Mouse (Mus musculus) frontal cortex, postnatal 25 days (tissue): Measurements from ENCODE around the gene Tsga10ip.
"Not testable (repeated sequence)": the region's sequence is repeated elsewhere in the genome, so short reads cannot be mapped to it uniquely, and the experiment has no call there.

Experiments
- DNase-seq, 2 experiments: peaks; one replicate each; pipeline ENCODE4 v3.0.0; 2022; ENCODE audit warnings: low spot score in 2 of 2

The Tsga10ip gene

DNA sequence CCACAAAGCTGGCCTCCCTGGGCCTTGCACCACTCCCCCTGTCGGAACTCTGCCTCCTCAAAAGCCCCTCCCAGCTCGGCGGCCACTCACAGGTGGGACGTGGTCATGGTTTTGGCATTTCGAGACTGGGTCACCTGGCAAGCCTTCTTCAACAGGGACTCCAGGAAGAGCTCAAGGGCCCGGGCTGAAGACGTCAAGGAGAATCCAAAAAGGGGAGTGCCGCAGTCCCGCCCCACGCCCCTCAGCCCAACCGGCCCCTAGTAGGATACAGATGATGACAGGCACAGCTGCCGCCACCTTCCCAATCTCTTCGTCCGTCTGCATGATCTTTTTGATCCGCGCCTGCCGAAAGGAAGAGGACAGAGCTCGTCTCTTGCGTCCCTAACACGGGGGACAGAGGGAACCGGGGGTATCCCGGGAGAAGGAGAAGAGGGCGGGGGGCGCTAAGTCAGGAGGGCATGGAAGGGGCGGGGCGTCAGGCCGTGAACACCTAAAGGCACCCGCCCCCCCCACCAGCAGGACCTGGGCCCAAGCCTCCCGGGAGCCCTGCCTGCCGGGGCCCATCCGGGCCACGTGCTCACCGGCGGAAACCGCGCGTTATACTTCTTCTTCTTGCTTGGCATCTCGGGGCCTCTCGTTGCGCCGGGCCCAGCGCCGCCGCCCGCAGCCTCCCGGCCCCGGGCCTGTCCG, 21.9 kb upstream of the Tsga10ip start:
- DNase-seq: peak in 1 of 2 experiments; percentile 45

DNA sequence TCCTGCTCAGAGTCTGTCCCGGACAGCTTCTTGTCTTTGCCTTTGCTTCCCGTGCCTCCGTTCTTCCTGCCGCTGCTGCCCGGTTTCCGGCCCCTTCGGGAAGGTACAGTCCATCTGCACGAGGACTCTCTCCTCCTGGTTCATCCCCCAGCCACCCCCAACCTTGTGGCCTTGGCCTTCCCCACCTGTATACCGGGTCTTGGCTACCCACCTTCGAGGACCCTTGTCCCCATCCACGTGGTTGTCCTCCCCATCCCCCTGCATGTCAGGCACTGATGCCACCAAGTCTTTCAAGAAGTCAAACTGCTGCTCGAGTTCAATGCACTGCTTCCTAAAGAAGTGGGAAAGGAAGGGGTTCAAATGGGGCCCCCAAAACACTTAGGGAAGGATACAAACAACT, 21.2 kb upstream of the Tsga10ip start:
- no peak for DNase-seq

DNA sequence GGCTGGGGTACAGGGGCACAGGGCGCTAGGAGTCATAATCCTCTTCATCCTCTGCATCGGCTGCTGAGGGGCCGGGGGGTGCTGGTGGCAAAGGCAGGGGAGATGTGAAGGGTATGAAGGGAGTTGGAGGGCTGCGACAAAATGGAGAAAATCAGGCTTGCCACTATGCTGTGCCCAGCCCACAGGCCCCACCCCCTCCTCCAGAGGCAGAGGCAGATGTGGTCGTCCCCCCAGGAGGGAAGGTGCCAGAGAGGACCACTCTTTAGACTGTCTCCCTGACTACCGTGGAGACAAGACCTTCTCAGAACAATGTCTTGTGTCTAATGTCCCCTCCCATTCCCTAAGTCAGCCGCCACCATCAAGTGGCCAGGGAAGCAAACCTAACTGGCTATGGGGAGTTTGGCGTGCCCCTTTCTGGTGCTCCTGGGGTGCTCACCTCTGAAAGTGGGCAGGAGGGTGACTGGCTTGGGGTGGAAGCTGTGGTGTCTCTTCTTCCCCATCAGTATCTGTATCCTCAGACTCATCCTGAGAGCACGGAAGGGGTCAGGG, 20.6 kb upstream of the Tsga10ip start:
- DNase-seq: no peak

DNA sequence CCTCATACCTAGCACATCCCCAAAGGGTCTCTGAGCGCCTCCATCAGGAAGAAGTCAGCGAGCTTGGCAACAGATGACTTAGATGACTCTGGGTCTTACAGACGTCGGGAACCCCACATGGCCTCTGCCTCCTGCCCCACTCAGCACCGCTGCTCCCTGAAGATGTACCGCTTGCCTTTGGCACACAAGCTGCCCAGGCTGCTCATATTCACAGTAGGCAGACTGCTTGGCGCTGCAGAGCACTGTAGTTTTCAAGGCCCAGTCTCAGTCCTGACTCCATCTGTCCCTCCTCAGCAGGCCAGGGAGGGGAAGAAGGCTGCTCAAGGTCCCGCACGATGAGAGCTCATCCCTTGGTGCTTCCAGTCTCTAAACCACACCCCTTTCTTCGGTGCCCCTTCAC, 19.9 kb upstream of the Tsga10ip start:
- DNase-seq: no peak

DNA sequence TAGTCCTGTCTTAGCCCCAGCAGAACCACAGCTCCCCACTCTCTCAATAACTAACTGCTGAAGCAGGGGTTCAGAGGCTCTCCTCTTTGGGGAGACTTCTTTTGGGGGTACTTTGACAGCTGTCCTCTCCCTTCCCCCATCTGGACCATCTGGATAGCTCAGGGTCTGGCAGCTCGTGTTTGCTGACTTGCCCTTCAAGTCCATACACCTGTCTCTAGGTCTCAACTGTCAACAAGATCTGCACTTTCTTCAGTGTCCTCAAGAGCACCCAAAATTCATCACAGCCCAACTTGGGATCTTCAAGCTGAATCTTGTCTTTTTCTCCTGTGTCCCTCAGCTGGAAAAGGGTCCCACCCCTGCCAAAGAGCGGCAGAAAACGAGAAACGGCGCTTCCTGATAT, 19.5 kb upstream of the Tsga10ip start:
- DNase-seq: no peak

DNA sequence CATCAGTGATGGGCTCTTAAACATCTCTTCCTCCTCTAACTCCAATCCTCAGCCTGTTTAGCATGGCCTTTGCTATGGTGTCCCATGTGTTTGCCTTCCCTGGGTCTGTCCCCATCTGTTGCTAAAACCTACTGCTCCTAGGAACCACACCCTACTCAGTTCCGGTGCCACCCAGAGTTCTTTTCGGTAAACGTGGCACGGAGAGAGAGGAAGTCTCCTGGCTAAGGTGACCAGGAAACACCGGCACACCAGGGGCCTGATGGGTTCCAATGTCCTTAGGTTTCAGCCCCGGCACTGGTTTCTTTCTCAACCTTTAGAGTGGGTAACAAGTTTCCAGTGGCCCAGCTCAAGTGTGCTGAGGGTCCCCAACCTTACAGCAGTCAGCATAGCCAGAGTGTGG, 18.3 kb upstream of the Tsga10ip start:
- DNase-seq: no peak

DNA sequence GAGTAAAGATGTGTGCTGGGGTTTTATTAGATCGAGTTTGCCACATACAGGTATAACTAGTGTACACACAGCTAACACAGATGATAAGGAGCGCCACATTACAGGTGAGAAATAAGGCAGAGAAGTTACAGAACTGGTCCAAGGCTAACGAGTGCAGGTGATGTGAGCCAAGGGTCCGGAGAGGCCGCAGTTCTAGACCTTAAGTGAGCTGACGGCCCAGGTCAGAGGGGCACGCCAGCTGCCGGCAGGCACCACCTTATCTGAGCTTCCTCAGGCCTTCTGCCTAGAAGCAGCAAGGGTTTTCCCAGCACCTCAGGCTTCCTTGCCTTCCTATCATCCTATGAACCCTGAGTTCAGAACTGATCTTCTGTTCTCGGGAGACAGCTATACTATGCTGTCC, 17.3 kb upstream of the Tsga10ip start:
- no peak for DNase-seq

DNA sequence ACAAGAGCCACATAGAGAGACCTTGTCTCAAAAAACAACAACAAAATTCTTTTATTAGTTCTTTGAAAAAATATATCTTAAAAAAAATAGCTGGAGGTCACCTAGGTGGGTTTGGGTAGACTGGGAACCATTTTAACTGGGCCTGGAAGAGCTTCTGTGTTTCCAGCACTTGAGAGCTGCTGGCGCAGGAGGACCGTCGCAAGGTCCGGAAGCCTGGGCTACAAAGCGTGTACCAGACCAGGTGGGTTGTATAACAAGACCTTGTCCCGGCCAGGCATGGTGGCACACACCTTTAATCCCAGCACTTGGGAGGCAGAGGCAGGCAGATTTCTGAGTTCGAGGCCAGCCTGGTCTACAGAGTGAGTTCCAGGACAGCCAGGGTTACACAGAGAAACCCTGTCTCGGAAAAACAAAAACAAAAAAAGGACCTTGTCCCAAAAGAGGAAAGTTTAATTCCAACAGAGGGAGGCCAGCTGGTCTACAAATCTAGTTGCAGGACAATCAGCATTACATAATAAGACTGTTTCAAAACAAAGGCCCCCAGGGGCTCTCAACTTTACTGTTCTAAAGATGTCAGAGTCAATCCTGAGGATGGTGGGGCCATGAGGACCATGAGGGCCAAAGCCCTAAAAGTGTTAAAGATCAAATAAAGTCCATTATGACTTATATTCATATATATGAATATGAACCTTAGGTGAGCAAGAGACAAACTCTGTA, 16.6 kb upstream of the Tsga10ip start:
- DNase-seq: no peak

DNA sequence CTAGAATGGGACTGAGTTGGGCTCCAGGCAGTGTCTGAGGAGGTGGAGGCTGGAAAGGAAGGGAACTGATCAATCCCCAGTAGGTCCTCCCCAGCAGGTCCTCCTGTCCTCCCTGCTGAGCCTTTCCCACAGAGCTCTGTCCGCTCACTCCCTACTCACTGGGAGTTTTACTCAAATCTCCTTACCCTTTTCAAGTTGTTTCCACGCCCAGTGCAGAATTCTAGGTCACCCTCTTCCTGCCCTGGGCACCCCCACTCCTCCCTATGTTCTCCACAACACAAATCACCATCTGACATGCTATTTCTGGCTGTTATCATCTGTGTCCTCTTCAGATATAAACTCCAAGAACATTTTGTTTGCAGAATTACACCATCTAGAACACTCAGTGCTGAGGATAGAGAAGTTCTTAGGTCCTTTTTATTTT, 12.2 kb upstream of the Tsga10ip start:
- DNase-seq: no peak

DNA sequence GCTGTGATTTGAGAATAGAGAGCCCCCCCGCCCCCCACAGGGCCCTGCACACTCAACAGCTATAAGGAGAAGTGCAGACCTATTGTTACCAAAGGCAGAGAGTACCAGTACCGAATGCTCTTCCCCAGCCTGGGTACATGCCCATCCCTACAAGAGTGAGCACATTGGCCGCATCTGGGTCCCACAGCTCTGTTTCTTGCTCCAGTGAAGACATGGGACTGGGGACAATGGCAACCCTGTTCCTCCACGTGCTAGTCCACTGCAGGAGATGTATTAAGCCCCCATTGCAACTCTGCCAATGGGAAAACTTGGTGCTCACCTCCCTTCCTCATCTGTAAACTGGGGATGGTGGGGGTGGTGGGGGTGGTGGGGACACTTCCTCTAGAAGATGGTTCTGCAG, 11.5 kb upstream of the Tsga10ip start:
- no peak for DNase-seq

DNA sequence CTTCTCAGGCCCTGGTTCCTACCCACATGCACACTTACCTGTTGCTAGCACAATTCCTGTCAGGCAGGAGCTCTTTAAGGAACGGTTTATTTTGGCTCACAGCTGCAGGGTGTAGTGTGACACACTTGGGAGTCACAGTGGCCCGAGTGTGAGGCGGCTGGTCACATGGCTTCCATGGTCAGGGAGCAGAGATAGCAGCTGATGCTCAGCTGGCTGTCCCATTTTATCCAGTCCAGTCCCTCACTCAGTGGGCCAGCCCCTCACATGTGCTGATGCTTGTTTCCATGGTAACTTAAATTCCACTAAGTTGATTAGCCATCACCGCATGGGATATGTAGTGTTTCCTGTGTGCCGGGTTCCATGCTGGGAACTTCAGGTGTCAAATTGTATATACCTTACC, 9.6 kb upstream of the Tsga10ip start:
- DNase-seq: no peak

DNA sequence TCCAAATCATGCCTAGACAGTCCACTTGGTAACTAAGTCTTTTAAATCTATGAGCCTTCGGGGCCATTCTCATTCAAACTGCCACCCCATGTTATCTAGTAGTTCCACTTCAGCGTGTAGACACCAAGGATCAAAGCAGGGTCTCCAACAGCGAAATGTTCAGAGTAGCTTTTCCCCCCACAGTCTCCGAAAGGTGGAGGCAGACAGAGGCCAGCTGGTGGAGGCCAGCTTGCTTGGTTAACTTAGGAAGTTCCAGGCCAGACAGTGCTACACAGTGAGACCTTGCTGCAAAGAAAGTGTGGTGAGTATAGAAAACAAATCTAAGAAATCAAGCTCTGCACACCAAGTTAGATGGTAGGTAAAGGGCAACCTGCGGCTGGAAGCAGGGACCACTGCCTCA, 8.3 kb upstream of the Tsga10ip start:
- DNase-seq: no peak

DNA sequence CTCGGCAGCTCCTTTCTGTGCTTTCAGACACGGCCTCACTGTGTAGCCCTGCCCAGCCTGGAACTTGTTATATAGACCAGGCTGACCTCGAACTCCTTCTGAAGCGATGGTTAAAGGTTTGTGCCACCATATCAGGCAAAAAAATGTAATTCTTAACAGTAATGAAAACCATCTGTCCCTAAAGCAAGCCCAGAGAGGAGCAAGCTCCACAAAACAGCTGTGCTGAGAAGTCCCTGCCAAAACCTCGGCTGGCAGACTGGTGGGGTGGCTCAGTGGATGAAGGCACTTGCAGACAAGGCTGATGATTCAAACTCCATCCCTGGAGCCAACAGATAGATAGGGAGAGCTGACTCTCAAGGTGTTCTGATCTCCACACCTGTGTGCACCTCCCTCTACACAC, 6.7 kb upstream of the Tsga10ip start:
- DNase-seq: no peak

DNA sequence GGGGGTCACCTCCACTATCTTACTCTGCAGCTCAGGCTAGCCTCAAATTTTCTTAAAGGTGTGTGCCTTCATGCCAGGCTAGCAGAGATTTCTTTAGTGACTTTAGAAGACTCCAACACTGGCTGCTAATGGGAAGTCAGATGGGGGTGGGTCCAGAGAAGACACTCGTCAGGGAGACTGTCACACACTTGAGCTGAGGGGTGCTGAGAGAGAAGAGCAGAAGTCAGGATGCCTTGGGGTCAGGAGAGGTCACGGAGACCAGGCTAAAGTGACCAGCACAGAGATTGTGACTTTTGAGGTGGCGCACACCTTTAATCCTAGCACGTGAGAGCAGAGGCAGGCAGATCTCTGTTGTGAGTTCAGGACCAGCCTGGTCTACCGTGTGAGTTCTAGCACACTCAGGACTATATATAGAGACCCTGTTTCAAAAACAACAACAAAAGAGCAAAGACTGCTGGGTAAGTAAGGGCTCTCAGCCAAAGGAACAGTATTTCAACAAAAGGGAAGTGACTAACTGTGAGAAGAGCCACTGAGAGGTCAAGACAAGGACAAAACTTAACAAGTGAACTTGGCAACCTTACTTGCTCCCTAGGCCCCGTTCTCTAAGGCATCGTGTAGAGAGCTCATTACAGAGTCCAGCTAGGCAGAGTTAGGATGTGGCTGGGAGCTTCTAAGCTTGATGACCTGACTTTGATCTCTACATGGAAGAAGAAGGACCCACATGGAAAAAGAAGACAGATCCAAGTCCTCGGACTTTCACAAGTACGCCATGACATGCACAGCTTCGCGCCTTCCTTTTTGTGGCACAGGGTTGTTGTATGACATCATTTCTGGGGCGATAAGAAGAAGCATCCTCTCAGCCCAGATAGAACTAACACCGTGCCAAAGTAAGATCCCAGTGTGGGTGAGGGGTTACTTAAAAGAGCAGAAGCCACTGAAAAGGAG, 6.0 kb upstream of the Tsga10ip start:
- no peak for DNase-seq

DNA sequence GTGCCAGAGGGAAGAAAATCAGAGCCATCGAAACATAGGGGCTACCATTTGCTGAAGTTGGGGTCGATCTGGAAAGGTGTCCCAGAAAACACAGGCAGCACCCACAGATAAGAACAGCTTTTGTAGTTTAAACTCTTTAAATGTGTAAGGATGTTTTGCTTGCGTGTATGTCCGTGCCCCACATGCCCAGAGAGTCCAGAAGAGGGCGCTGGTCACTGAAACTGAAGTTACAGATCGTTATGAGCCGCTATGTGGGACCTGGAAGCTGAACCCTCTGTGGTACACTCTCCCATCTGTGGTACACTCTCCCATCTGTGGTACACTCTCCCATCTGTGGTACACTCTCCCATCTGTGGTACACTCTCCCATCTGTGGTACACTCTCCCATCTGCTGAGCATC, 4.8 kb upstream of the Tsga10ip start:
- DNase-seq: no peak

DNA sequence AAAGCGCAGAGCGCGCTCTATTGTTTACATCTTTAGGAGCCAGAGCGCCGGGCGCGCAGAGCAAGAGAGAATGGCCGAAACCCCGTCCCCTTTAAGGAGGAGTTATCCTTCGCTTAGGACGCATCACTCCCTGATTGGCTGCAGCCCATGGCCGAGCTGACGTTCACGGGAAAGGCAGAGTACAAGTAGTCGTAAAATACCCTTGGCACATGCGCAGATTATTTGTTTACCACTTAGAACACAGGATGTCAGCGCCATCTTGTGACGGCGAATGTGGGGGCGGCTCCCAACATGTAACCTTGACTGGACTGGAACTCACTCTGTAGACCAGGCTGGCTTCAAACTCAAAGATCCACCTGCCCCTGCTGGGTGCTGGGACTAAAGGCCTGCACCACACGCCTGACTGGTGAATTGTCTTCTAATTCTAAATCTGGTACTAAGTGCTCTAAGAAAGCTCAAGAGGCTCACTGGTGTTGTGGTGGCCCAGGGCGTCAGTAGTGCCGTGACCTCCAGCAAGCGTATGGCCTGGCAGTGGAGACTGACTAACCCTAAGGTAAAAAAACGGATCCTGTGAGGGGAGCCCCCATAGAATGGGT, 4.3 kb upstream of the Tsga10ip start:
- not testable (repeated sequence) for DNase-seq

DNA sequence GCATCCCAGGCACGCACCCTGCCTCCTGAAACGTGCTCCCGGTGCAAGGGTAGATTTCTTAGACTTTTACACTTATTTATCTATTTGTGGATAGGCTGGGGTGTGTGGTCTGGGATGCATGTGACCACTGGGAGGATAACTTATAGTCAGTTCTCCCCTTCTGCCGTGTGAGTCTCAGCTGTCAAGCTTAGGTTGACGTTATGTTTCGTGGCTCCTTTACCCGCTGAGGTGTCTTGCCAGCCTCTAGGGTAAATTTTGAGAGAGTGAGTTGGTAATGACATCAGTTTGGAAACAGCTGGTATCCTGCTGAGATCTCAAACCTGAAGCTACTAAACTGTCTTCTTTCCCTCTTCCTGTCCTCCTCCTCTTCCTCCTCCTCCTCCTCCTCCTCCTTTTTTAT, 3.6 kb upstream of the Tsga10ip start:
- no peak for DNase-seq

DNA sequence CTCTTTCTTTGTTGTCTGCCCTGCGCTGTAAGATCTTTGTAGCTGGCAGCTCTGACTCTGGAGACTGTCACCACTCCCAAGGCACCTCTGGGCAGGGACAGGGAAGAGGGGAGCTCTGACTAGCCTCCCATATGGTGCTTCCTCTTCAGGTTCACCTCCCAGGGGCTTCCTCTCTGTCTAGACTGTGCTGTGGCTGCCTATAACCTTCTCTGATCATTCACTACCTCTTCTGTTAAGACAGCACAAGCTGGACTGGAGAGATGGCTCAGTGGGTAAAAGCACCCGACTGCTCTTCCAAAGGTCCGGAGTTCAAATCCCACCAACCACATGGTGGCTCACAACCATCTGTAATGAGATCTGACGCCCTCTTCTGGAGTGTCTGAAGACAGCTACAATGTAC, 1.3 kb downstream of the Tsga10ip start:
- DNase-seq: not testable (repeated sequence)

DNA sequence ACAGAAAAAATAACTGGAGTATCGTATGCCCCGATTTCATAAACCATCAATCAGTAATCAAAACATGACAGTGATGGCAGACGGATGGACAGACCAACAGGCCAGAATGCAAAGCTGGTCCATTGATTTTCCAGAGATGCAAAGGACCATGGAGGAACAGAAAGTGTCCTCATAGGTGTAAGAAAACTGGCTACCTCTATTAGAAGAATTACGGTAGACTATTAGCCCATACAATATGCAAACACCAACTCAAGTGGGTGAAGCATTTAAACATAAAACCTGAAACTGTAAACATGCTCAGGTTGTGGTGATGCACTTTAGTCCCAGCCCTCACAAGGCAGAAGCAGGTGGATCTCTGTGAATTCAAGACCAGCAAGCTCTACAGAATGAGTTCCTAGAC, 7.0 kb downstream of the Tsga10ip start:
- no peak for DNase-seq

DNA sequence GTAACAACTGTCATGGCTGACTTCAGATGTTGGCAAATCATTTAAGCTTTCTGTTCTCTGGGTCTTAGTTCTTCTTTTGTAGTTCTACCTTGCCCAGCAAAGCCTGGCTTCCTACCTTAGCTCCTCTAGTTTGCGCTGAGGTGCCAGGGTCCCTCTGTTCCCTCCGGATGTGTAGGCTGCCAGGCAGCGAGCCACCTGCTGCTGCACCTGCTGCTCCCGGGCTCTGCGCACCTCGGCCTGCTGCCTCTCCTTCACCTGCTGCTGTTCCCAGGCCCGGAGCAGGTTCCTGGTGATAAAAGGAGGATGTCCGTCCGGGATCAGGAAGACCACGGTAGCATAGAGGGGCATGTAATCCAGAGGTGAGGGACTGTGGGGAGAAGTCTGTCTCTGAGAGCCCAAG, 8.2 kb downstream of the Tsga10ip start:
- DNase-seq: no peak

DNA sequence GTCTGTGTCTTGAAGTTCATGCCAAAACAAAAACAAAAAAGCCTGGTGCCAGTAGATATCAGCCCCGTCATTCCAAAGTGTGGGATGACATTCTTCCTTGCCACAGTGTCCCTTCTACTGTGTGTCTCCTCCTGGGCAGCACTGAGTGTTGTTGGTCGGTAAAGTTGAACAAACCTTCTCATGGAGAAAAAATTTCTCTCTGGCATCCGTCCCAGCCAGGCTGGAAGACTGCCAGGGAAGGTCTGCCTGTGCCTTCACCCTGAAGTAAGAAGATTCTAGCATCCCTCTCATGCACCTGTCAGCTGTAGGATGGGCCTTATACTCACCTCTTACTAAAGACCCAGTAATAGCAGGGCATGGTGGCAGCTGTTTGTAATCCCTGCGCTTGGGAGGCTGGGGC, 9.4 kb downstream of the Tsga10ip start:
- DNase-seq: no peak

DNA sequence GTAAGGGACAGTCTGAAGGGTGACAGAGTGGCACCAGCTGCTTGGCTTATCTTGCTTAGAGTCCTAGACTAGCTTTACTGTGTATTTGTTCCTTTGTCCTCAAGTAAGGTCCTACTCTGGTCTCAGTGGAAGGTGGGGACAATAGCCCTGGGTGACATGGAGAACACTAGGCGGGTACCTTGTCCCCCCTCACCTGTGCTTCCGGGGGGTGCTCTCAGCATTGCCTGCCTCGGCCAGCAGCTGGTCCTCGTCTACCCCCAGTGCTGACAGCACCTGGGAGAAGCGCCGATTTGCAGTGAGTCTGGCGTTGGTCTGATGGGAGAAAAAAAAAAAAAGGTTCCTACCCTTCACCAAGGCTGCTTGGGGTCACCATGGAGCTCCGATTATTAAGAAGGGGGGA, 11.9 kb downstream of the Tsga10ip start:
- DNase-seq: no peak
